Comparison of ENCODE assay signal across 25 mouse cellular contexts in genomic region chr14:21313561-21314342, GRCm38 (mm10).
DNase-seq lines count a peak whose midpoint lies in the region; ATAC-seq and TF ChIP-seq lines count a peak whose summit lies in the region.
"Had no signal": no experiment of that assay in that cellular context is flagged by ENCODE, and none has a peak within 500 bp of the region (broad histone marks: within the 10 kb centered on the region; RNA-seq: fewer than 3 reads in every experiment).

No protein-coding gene starts in this region.

- H3K4me3 ChIP-seq in heart, postnatal 0 days (ENCODE audit: low read depth, low read length), result no peak overlapping the region
- H3K4me3 ChIP-seq in limb, embryonic 10.5 days, result no peak overlapping the region
- H3K4me3 ChIP-seq in myocyte, result no peak overlapping the region
- H3K4me3 ChIP-seq in midbrain, embryonic 15.5 days, result no peak overlapping the region
- H3K4me3 ChIP-seq: erythroblast, embryonic 14.5 days; forebrain, embryonic 12.5 days; hindbrain, embryonic 12.5 days; liver, embryonic 12.5 days; midbrain, embryonic 12.5 days; neural tube, embryonic 12.5 days had no signal

- H3K79me2 ChIP-seq in myocyte (ENCODE audit: control insufficient read depth, insufficient read depth), result no peaks in the 10 kb centered on the region

- H3K4me2 ChIP-seq in heart, postnatal 0 days (ENCODE audit: low read depth, low read length), result no peak overlapping the region; the same call in 1 of the 2 replicates
- peak overlapping the region; percentile 60 for H3K4me2 ChIP-seq in myocyte (ENCODE audit: low read depth)
- no peak overlapping the region for H3K4me2 ChIP-seq in midbrain, embryonic 15.5 days
- H3K4me2 ChIP-seq: forebrain, embryonic 12.5 days; hindbrain, embryonic 12.5 days; liver, embryonic 12.5 days; midbrain, embryonic 12.5 days; neural tube, embryonic 12.5 days had no signal

- intact Hi-C loops in heart, postnatal 14 days (cut with DNase I), result no loop called here

- peaks cover 11% of the 10 kb centered on the region for H3K4me1 ChIP-seq in heart, postnatal 0 days (ENCODE audit: control insufficient read depth, insufficient read depth)
- peaks cover 36% of the 10 kb centered on the region for H3K4me1 ChIP-seq in limb, embryonic 10.5 days
- no peaks in the 10 kb centered on the region for H3K4me1 ChIP-seq in midbrain, embryonic 15.5 days
- H3K4me1 ChIP-seq: forebrain, embryonic 12.5 days; hindbrain, embryonic 12.5 days; liver, embryonic 12.5 days; neural tube, embryonic 12.5 days had no signal

- DNase-seq in embryo, embryonic 11 days, result peak; percentile 38
- DNase-seq in embryo, embryonic 10.5 days (ENCODE audit: low spot score), result no peak
- no peak for DNase-seq in heart, postnatal 0 days (ENCODE audit: low spot score)
- DNase-seq in heart, postnatal 14 days, result no peak
- no peak for DNase-seq in limb, embryonic 10.5 days (ENCODE audit: low spot score)
- DNase-seq in adrenal gland, adult 2 months, result no peak
- DNase-seq: cerebellum, adult 11 months; cerebellum, postnatal 10 days; gastrocnemius, postnatal 25 days; kidney, adult 2 months; layer of hippocampus, adult 9-11 months; lung, adult 18-20 months; retina, postnatal 1 day; right cerebral cortex, postnatal 25 days; thymus, postnatal 14 days had no signal

- no peak for TF ChIP-seq CTCF in heart, postnatal 0 days (IDR thresholded peaks at IDR 0.05; ENCODE audit: low read depth)

- no peaks in the 10 kb centered on the region for H3K27me3 ChIP-seq in heart, postnatal 0 days (ENCODE audit: control insufficient read depth, insufficient read depth, low read length)
- no peaks in the 10 kb centered on the region for H3K27me3 ChIP-seq in limb, embryonic 10.5 days (ENCODE audit: low read depth, poor library complexity, severe bottlenecking)
- H3K27me3 ChIP-seq in myocyte (ENCODE audit: control insufficient read depth, insufficient read depth, insufficient read length), result no peaks in the 10 kb centered on the region
- H3K27me3 ChIP-seq in midbrain, embryonic 15.5 days (replicated peaks), result no peaks in the 10 kb centered on the region
- H3K27me3 ChIP-seq: forebrain, embryonic 12.5 days; hindbrain, embryonic 12.5 days; liver, embryonic 12.5 days; midbrain, embryonic 12.5 days; neural tube, embryonic 12.5 days had no signal

- peak overlapping the region; percentile 62; the same call in 1 of the 2 replicates for H3K27ac ChIP-seq in heart, postnatal 0 days (ENCODE audit: low read depth)
- peak overlapping the region; percentile 42; the same call in 1 of the 2 replicates for H3K27ac ChIP-seq in limb, embryonic 10.5 days
- no peak overlapping the region for H3K27ac ChIP-seq in midbrain, embryonic 15.5 days
- H3K27ac ChIP-seq: forebrain, embryonic 12.5 days; hindbrain, embryonic 12.5 days; kidney, postnatal 0 days; liver, embryonic 12.5 days; midbrain, embryonic 12.5 days; neural tube, embryonic 12.5 days had no signal

- no peak for TF ChIP-seq EP300 in heart, postnatal 0 days (IDR thresholded peaks at IDR 0.05; ENCODE audit: low read depth)

- no peak overlapping the region for H3ac ChIP-seq in myocyte (ENCODE audit: control insufficient read depth, insufficient read length)

- no peak for ATAC-seq in heart, postnatal 0 days (ENCODE audit: insufficient read depth, low read depth)
- no peak for ATAC-seq in midbrain, embryonic 15.5 days (replicated peaks)
- ATAC-seq: inflammation-experienced regulatory T-cells, adult 6 months; liver, embryonic 12.5 days had no signal

- no peaks in the 10 kb centered on the region for H3K36me3 ChIP-seq in heart, postnatal 0 days (replicated peaks; ENCODE audit: control insufficient read depth, insufficient read depth, low read length)
- H3K36me3 ChIP-seq in limb, embryonic 10.5 days, result no peaks in the 10 kb centered on the region
- no peaks in the 10 kb centered on the region for H3K36me3 ChIP-seq in myocyte (ENCODE audit: control insufficient read depth, insufficient read depth)
- no peaks in the 10 kb centered on the region for H3K36me3 ChIP-seq in midbrain, embryonic 15.5 days (replicated peaks)
- H3K36me3 ChIP-seq: forebrain, embryonic 12.5 days; hindbrain, embryonic 12.5 days; midbrain, embryonic 12.5 days; neural tube, embryonic 12.5 days had no signal

- WGBS in heart, postnatal 0 days, result 77% methylated on average over 11 of the region's 11 CpGs
- WGBS in limb, embryonic 10.5 days, result 83% methylated on average over 11 of the region's 11 CpGs
- 83% methylated on average over 11 of the region's 11 CpGs for WGBS in midbrain, embryonic 15.5 days

- no peak for TF ChIP-seq POLR2A in myocyte (IDR thresholded peaks at IDR 0.05; ENCODE audit: insufficient read length, low read depth)

- H3K9ac ChIP-seq in heart, postnatal 0 days (replicated peaks; ENCODE audit: low read depth, low read length), result no peak overlapping the region
- H3K9ac ChIP-seq in midbrain, embryonic 15.5 days, result no peak overlapping the region
- H3K9ac ChIP-seq: forebrain, embryonic 12.5 days; hindbrain, embryonic 12.5 days; liver, embryonic 12.5 days; midbrain, embryonic 12.5 days; neural tube, embryonic 12.5 days had no signal

- no peaks in the 10 kb centered on the region for H3K9me3 ChIP-seq in heart, postnatal 0 days (replicated peaks; ENCODE audit: control insufficient read depth, low read length)
- H3K9me3 ChIP-seq in limb, embryonic 10.5 days (replicated peaks), result no peaks in the 10 kb centered on the region
- H3K9me3 ChIP-seq in midbrain, embryonic 15.5 days, result no peaks in the 10 kb centered on the region
- H3K9me3 ChIP-seq: forebrain, embryonic 12.5 days; hindbrain, embryonic 12.5 days; liver, embryonic 12.5 days; midbrain, embryonic 12.5 days; neural tube, embryonic 12.5 days had no signal

TF ChIP-seq in myocyte, 11 proteins besides CTCF, POLR2A, EP300 and RAD21:
- no peak for TF ChIP-seq POLR2AphosphoS2 (IDR thresholded peaks at IDR 0.05; ENCODE audit: insufficient read length, low read depth)
- TF ChIP-seq CEBPB (IDR thresholded peaks at IDR 0.05; ENCODE audit: insufficient read depth, poor library complexity, severe bottlenecking), result no peak
- TF ChIP-seq MYOD1 (IDR thresholded peaks at IDR 0.05; ENCODE audit: control insufficient read depth in 1 of 3, insufficient read length in 2 of 3, low read depth in 2 of 3), result no peak
- TF ChIP-seq REST (IDR thresholded peaks at IDR 0.05; ENCODE audit: insufficient read depth, insufficient read length), result no peak
- TF ChIP-seq E2F4 (IDR thresholded peaks at IDR 0.05; ENCODE audit: insufficient read depth), result no peak
- no peak for TF ChIP-seq TCF12 (IDR thresholded peaks at IDR 0.05; ENCODE audit: insufficient read depth, poor library complexity, severe bottlenecking)
- TF ChIP-seq MYOG (IDR thresholded peaks at IDR 0.05; ENCODE audit: control insufficient read depth in 1 of 3, insufficient read depth in 1 of 3, insufficient read length in 2 of 3, low read depth in 2 of 3), result no peak
- no peak for TF ChIP-seq MAX (IDR thresholded peaks at IDR 0.05; ENCODE audit: low read depth)
- TF ChIP-seq TCF3 (IDR thresholded peaks at IDR 0.05; ENCODE audit: insufficient read length, low read depth), result no peak
